Mouse (Mus musculus) right cerebral cortex, postnatal 25 days (tissue): ENCODE measurements around the gene Traf3ip1.

Experiments used
- DNase-seq: peaks from one replicate; pipeline ENCODE4 v3.0.0; 2022

Traf3ip1 gene

DNA sequence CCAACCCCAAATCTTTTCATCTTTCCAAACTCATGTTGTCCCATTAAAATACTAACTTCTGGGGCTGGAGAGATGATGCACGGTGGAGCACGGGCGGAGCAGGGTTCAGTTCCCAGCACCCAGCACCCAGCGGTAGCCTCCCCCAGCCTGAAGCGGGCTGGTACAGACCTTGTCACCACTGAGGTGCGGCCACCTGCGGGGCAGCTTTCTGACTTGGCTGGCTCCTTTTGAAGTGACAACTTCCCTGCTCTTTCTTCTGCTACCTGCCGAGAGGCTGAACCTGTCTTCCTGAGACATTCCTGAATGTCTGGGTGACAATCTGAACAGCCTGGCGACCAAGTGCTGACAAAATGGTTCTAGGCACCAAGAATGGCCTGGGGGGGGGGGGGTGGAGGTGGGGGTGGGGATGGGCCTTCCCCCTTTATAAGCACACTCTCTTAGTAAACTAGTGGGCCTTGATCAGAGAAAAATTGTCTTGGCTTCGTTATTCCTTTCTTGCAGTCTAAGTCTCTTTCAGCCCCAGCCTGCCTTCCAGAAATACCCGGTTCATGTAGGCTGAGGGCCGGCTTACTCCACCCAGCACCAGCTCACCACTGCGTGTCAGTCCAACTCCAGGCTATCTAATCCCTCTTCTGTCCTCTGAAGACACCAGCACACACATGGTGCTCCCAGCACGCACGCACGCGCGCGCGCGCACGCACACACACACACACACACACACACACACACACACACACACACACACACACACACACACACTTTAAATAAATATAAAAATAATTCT, 43.5 kb downstream of the Traf3ip1 start:
- no peak for DNase-seq

DNA sequence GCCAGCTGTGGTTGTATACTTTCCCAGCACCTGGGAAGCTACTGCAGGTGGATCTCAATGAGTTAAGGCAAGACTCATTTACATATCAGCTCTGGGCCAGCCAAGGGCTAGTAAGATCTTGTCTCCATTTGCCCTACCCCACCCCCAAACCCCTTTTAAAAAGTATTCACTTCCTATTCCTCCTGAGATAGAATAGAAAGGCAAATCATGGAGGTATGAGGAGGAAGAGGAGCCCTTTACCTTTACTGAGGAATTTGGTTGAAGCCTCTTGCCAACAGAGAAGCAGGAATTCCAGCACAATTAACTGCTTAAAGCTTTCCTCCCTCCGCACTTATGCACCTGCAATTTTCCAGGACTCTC, 44.1 kb downstream of the Traf3ip1 start:
- DNase-seq: no peak

DNA sequence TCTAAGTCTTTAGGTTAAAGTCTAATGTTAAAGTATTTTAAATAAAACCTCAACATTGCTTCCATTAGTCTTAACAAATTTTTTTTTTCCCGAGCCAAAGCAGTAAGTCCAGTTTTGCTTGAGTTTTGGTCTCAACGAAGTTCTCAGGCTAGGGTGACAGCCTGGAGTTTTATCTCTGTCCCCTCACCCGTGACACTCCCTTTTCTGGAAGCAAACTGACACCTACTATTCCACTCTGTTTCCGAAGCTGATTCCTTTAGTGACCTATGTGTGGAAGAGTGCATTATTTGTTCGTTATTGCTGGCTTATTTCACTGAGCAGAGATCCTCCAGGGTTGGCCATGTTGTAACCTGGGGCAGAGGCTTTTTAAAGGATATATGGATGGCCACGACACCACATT, 44.8 kb downstream of the Traf3ip1 start:
- no peak for DNase-seq

DNA sequence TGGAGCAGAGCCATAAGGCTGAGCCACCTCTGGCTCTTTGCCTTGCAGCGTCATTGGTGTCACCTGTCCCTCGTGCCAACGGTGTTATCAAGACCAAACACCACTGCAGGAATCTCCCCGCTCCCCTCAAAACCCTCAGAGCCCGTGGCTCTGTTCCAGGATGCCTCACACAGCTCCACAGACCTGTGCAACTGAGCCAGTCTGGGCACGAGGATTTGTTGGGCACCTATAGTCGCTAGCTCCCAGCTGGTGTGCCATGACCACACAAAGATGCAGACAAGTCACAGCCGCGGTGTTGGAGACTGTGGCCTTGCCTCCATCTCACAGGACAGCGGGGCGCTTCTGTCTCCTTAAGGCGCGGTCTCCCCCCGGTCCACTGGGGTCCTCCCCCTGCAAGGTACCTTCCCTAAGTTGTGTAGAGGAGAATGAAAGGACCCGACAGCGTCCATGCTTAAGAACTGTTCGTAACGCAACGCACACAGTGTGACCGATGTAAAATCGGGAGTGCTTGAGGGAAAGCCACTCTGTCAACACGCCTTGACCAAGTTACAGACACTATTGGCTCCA, 45.3 kb downstream of the Traf3ip1 start:
- peak; percentile 12 for DNase-seq

DNA sequence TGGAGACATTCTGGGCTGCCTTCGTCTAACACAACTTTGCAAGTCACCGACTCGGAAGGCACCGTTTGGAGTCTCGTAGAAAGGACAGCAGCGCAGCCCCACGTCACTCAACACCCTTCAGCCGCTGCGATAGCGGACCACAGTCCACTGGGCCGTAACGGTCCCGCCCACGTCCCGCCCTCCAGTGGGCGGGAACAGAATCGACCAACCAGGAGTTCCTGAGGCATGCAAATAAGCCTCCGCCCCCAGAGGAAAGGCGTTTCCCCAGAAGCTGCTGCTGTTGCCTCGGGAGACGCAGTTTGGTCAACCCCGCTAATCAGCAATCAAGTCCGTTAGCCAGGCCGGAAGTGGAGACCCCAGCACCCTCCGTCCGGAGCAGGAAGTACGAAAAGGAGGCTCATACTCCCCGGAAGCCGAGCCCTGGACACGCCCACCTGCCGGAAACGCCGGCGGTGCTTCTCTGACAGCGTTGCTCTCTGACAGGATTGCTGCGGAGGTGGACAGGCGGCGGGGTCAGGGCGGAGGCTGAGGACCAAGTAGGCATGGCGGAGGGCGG, 45.9 kb downstream of the Traf3ip1 start, which contains the start of gene Asb1:
Gene Asb1 (plus strand): TSS at position 274 of the 556 bp plus-strand sequence.
- DNase-seq: peak; percentile 92

DNA sequence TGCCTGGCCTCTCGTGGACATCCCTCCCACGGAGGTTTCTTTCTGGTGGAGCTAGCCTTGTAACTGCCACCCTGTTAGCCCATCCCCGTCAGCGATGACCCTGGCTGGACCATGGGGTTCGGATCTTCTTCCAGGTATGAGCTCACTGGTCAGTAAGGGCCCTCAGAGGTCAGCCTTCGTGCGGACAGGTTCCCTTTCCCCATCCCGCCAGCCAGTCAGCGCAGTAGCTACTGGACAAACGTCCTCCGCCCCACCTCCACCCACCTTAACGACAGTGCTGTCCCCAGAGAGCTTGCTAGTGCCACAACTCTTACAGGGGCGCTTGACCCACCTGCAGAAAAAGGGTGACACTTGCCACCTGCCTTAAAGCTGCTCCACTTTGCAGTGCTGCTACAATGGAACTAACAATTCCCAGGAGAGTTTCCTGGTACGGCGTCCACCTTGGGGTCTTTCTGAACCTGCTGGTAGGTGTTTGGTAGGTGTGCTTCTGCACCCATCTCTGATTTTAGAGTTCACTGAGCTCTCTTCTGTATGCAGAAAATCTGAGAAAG, 46.7 kb downstream of the Traf3ip1 start:
- DNase-seq: no peak

DNA sequence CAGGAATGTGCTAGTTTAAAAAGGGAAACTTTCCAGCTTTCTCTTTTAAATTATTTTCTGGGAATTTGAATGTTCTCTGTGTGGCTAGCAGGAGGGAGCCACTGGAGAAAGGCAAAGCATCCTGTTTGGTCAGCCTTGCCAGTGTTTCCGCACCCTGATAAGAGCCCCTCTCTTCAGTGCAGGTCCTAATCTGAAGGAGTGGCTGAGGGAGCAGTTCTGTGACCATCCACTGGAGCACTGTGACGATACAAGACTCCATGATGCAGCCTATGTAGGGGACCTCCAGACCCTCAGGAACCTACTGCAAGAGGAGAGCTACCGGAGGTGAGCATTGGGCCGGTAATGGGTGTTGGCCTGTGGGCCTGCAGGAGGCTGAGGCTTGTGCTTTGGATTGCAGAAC, 49.5 kb downstream of the Traf3ip1 start:
- DNase-seq: no peak

DNA sequence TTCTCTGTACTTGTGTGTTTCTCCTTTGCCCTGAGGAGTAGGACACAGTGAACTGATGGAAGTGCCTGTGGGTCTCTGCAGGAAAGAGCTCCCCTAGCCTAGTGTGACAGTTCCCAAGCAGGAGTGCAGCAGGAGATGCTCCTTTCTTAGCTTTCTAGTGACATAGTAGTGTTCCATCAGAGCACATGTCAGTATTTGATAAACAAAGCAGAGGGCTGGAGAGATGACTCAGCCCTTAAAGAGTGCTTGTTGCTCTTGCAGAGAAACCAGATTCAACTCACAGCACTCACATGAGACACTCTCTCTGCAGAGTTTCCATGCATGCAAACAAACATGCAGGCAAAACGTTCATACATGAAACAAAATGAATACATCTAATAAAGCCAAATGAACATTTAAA, 50.8 kb downstream of the Traf3ip1 start:
- no peak for DNase-seq

DNA sequence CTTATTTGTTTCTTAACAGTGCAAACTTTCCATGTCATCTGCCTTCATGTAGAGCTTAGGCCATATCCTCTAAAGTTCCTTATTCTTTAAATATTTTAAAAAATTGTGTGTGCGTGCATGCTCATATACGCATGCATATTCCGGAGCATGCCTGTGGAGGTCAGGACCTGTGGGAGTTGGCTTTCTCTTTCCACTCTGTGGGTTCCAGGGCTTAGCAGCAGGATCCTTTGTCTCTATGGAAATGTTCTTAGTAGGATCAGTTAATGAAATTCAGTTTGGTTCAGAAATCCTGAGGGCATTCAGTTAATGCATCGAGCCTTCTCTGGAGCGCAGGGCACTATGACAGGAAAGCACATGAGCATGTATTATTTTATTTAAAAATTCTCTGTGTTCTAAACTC, 53.1 kb downstream of the Traf3ip1 start:
- DNase-seq: no peak

DNA sequence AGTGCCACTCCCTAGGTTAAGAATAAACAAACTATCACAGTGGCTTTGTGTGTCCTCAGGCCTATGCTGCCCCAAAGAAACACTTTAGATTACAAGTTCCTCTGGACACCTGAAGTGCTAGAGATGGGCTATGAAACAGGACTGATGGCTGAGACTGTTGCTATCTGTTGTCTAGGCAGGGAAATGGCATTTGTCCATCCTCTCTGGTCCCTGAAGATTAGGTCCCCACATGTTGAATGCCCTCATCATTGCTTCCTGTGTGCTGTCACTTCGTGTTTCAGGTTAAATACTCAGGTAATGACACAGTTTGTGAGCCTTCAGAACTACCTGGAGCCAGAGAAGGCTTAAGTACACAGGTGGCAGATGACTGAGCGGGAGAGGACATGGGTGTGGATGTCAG, 54.6 kb downstream of the Traf3ip1 start:
- DNase-seq: no peak

DNA sequence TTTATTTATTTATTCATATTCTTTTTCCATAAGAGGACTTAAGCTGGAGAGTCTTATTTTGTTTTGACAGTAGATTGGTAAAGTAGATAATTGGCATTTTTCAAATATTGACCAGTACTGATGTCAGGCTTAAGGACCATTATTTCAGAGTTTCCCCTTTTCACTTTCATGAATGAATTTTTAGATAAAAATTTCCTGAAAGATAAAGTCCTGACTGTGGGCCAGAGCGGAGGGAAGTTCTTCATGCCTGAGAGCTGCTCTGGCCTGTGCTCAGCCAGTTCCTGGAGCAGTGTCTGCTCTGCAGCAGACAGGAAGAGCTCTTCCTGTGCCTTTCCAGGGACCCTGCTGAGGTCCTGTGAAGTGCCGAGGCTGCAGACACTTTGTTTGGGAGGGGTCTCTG, 62.7 kb downstream of the Traf3ip1 start:
- DNase-seq: no peak

DNA sequence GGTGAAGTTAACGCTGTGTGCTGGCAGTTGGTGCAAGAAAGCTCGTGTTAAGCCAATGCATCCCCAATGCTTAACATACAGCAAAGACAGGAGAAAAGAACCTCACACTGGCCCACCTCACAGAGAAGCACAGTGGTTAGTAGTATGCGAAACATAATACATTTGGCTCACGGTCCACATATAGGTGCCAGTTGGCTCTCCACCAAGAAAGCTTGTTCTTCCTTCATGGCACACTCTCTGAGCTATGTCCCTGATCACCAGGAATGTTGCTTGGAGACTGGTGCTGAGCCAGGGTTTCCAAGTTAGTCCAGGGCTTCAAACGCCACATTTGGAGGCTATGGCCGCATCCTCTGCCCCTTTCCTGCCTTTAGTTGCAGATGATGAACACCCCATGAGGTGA, 66.8 kb downstream of the Traf3ip1 start:
- DNase-seq: no peak

DNA sequence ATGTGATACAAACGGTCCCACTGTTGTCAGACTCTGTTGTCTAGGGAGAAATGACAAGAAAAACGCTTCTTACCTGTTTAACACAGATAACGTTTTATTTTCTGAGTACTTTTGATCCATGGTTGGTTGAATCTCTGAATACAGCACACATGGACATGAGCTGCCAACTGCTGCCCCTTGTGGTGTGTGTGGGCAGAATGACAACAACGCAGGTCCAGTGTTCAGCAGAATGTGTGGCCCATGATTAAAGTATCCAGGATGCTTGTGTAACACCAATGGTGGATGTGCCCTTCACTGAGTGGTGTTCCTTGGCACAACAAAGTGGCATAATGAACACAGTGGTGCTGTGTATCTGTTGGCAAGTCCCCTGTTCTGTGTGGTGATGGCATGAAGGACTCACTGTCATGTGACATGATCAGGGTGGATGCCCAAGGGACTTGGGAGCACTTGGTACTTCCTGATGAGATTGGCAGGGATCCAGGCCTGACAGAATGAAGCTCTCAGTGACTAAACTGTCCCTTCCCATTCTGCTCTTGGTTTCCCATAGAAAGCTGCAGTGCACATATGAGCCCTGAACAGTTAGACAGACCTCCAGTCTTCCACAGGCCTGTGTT, 68.6 kb downstream of the Traf3ip1 start:
- DNase-seq: no peak

DNA sequence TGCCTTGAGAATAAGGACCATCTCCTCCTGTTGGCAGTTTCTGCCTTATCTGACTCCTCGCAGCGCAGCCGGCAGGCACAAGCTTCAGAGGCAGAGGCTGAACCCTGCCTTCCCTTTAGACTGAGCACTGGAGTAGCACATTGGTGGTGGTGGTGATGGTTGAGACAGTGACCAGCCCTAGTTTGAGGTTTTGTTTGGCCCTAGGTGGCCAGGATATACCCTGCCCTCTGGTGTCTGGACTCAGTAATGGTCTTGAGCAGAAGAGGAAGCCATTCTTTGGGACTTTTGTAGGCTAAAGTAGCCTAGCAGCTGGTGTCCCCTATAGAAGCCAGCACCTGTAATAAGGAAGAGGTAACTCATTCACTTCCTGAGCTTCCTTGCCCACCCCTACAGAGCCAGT, 69.6 kb downstream of the Traf3ip1 start:
- DNase-seq: no peak

DNA sequence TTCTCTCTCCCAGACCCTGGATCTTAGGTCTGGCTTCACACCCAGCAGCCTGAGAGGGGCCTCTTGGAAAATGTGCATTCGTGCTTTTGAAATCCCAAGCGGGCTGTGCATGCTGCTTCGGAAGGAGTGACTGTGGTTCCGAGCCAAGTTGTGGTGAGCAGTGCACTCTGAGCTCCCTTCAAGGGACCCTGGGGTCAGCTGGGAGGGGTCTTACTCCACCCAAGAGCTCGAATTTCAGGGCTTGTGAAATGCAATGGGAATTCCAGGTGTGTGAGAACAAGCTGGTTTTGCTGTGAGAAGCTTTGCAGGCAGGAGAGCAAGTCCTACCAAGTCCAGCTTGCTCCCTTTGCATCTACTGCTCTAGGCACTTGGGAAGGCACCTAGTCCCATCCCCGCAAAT, 70.2 kb downstream of the Traf3ip1 start:
- no peak for DNase-seq

DNA sequence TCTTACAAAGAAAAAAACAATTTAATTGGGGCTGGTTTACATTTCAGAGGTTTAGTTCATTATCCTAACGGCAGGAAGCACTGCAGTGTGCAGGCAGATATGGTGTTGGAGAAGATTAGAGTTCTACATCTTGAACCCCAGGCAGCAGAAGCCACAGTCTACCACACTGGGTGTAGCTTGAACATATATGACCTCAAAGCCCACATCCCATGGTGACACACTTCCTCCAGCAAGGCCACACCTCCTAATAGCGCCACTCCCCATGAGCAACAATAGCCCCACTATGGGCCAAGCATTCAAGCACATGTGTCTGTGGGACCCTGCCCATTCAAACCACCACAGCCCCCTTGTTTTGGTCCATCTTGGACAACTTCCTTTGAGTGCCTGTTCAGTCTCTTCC, 72.8 kb downstream of the Traf3ip1 start:
- DNase-seq: no peak

DNA sequence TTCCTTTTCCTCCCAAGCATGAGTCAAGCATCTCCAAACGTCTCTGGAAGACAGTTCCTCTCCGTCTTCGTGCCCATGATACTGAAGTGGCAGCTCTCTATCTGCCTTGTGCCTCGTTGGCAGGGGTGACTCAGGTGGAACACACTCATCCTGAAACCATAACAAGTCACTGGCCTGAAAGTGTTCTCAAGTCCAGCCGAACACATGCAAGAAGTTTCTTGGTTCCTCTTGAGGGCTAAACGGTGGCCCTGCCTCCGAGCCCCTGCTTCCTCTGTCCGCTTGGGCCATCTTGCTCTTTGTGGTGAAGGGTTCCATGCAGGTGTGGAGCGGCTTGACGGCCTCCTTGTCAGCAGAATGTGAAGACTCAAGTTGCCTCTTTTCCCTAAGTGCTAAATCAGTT, 78.0 kb downstream of the Traf3ip1 start:
- DNase-seq: no peak

DNA sequence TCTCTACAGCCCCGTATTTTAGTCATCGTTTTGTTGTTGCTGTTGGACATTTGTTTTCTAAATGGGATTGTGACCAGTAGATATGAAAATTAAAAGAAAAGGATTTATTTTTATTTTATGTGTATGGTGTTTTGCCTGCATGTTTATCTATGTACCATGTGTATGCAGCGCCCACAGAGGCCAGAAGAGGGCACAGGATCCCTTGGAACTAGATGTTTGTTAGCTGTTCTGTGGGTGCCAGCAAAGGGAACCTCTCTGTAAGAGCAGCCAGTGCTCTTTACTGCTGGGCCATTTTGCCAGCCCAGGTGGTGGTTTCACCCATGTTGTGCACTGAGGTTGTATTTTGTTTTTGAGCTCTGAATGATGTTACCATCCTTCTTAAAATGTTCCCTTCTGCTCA, 79.8 kb downstream of the Traf3ip1 start:
- peak; percentile 33 for DNase-seq

DNA sequence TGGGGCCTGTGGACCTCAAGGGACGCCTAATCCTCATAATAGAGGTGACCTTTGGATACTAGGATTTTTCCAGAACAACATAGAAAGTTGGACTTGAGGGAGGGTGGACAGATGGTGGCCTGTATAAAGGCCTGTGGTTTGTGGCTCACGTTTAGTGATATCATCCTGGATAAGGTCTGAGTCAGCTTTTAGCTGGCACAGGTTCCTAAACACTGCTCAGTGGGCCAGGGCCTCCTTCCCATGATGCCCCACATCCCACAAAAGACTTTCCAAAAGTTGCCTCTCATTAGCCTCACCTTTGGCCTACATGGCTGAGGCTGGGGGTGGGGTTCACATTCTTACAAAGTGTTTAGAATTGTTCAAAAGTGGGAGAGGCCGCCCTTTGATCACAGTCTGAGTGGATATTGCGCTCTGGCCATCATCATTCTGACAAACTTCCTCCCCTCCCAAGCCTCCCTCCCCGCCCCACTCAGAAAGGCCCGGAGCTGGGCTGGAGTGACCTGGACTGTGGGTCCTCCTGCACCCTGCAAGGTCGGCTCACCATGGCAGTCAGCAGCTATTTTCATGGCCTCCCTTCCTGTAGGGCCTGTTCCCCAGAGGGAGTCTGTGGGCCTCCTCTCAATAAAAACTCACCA, 83.6 kb downstream of the Traf3ip1 start:
- DNase-seq: no peak
